Mouse (Mus musculus) forebrain, postnatal 0 days (tissue): ENCODE data around the gene C77080. TPM values are rescaled to one million over a fixed set of nuclear protein-coding genes. Genes with fewer than 3 reads are reported as not detected.
A peak's percentile ranks its signal among the peaks of the same experiment; 100 is the strongest.

Source experiments
- ATAC-seq: fragments of 200-750 bp; cut with Nextera tagmentation; 2 replicates; pipeline ENCODE4 v1.8.0; 2017; ENCODE audit warnings: mild to moderate bottlenecking, moderate library complexity
- DNase-seq: peaks from one replicate; pipeline ENCODE4 v3.0.0-alpha.2; 2015
- H3K27ac ChIP-seq: fragments of 300-500 bp; sonication (generic); 2 replicates; pipeline ENCODE4 v1.5.1; 2014; ENCODE audit warnings: low read depth, mild to moderate bottlenecking, antibody characterized with exemption, low read length, moderate library complexity, mixed read lengths
- H3K27me3 ChIP-seq: fragments of 300-500 bp; sonication (generic); 2 replicates; pipeline ENCODE4 v1.6.1; 2014; ENCODE audit warnings: mild to moderate bottlenecking, low read length, mixed read lengths; ENCODE audit not compliant: insufficient read depth
- H3K36me3 ChIP-seq: fragments of 300-500 bp; sonication (generic); 2 replicates; pipeline ENCODE4 v1.6.1; 2014; ENCODE audit warnings: mild to moderate bottlenecking, moderate library complexity; ENCODE audit not compliant: insufficient read depth
- H3K4me1 ChIP-seq: fragments of 300-500 bp; sonication (generic); 2 replicates; pipeline ENCODE4 v1.6.1; 2014; ENCODE audit warnings: antibody characterized with exemption; ENCODE audit not compliant: insufficient read depth
- H3K4me2 ChIP-seq: fragments of 300-500 bp; sonication (generic); 2 replicates; pipeline ENCODE4 v1.6.1; 2014; ENCODE audit warnings: low read depth, mild to moderate bottlenecking, moderate library complexity
- H3K4me3 ChIP-seq: fragments of 300-500 bp; sonication (generic); 2 replicates; pipeline ENCODE4 v1.5.1; 2014; ENCODE audit warnings: low read depth, low read length, mixed read lengths
- H3K9ac ChIP-seq: fragments of 300-500 bp; sonication (generic); 2 replicates; pipeline ENCODE4 v1.6.1; 2014; ENCODE audit warnings: mild to moderate bottlenecking
- H3K9me3 ChIP-seq: fragments of 300-500 bp; sonication (generic); 2 replicates; pipeline ENCODE4 v1.6.1; 2016; ENCODE audit warnings: low read length
- CTCF ChIP-seq: sonication (generic); IDR thresholded peaks from 2 replicates; pipeline ENCODE4 v1.5.1; 2016; ENCODE audit warnings: antibody characterized with exemption, control low read depth, low read depth
- WGBS: fragments of 180-500 bp; shearing (Covaris S2); extraction: QIAGEN DNeasy Blood & Tissue Kit; methylation state at CpG from one replicate; pipeline ENCODE4 v1.1.7; 2014; 5-methylcytosine and 5-hydroxymethylcytosine counted together
- microRNA-seq, 2 experiments: library from miRNA; unstranded; fragments of <30 nt; microRNA quantifications; one replicate each; pipeline ENCODE4; 2016
- polyA plus RNA-seq: library from polyadenylated mRNA; unstranded; fragments of >200 nt; fragmentation: Nextera tagmentation; extraction: Ambion mirVana; gene quantifications from 2 replicates; pipeline ENCODE4 v1.2.1, GENCODE M21; 2015
- total RNA-seq: library from RNA; depleted of rRNA; stranded (reverse); fragments of >200 nt; gene quantifications from 2 replicates; pipeline ENCODE4 v1.2.3, GENCODE M21; 2014; rRNA removed

C77080 gene
- total and polyA plus RNA-seq, 2 experiments from 2014 or later, result 3.5 to 10.6 TPM

DNA sequence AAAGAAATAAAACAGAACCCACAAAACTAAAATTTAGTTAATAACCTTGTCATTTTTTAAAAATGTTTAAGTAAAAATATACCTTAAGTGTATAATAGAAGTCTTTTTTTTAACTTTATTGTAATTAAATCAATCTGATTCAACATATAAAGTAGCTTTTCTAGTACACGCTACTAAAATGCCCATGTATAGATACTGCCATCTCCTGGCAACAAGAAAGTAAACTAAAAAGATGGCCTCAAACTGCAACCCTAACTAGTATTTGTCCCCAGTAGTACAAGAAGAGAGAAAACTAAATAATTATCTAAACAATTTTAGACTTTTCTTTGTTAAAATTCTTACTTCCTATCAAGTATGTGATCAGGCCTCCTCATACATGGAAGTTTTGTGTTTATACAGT is 81.6 kb downstream of the C77080 start:
- H3K36me3 ChIP-seq, result peaks cover 22% of the 10 kb centered on the region; the same call in 1 of the 2 replicates

DNA sequence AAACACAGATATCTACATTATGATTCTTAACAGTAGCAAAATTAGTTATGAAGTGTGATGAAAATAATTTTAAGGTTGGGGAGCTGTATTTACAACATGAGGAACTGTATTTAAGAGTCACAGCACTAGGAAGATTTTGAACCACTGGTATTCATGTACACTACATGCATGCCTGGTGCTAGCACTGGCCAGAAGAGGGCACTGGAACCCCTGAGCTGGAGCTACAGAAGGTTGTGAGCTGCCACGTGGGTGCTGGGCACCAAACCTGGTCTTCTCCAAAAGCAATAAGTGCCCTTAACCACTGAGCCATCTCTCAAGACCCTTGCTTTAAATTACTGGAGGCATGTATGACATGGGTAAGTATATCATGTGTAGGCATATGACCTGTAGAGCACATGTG is 88.7 kb downstream of the C77080 start:
- no peaks in the 10 kb centered on the region for H3K27me3 ChIP-seq
- WGBS, result 78% methylated on average over 1 of the region's 1 CpGs
- H3K9me3 ChIP-seq, result no peaks in the 10 kb centered on the region
- H3K27ac ChIP-seq, result no peak overlapping the region
- no peak overlapping the region for H3K4me2 ChIP-seq
- peaks cover 37% of the 10 kb centered on the region for H3K36me3 ChIP-seq
- peak; percentile 26; the same call in 1 of the 2 replicates for TF ChIP-seq CTCF
- H3K9ac ChIP-seq, result no peak overlapping the region
- H3K4me1 ChIP-seq, result no peaks in the 10 kb centered on the region
- ATAC-seq (no peak), DNase-seq (no peak)
- H3K4me3 ChIP-seq, result no peak overlapping the region

More for the DNA sequence above, 81.6 kb downstream of the C77080 start:
- Histone ChIP-seq H3K9me3 (no peaks in the 10 kb centered on the region), H3K27ac (no peak overlapping the region), H3K27me3 (no peaks in the 10 kb centered on the region), H3K4me3 (no peak overlapping the region), H3K4me2 (no peak overlapping the region), H3K9ac (no peak overlapping the region), H3K4me1 (no peaks in the 10 kb centered on the region)
- TF ChIP-seq CTCF, result peak; percentile 59
- no peak; the same call in 1 of the 2 replicates for ATAC-seq
- peak; percentile 31 for DNase-seq
- WGBS, result 22% methylated on average over 1 of the region's 1 CpGs

Small RNAs within 50 kb of the gene (microRNA-seq; reads per million reads assigned to microRNA genes)
- 0 reads per million in 2 experiments for gene Gm22994

Other genes starting within 250 kb of the C77080 start
- gene Rnf19b, start 203.1 kb downstream of the C77080 start, total RNA-seq, result 116 and 135 TPM in 2 replicates
- 31.1 and 32.6 TPM in 2 replicates for gene Rnf19b, start 203.1 kb downstream of the C77080 start, polyA plus RNA-seq
- gene Tmem54, start 155.9 kb downstream of the C77080 start, total RNA-seq, result not detected in 2 replicates
- gene Tmem54, start 155.9 kb downstream of the C77080 start, polyA plus RNA-seq, result not detected in 2 replicates
- 129 and 214 TPM in 2 replicates for gene Hpca, start 139.4 kb downstream of the C77080 start, total RNA-seq
- gene Hpca, start 139.4 kb downstream of the C77080 start, polyA plus RNA-seq, result 110 and 128 TPM in 2 replicates
- 10.3 and 11.6 TPM in 2 replicates for gene Fndc5, start 124.4 kb downstream of the C77080 start, total RNA-seq
- gene Fndc5, start 124.4 kb downstream of the C77080 start, polyA plus RNA-seq, result 5.8 and 8.3 TPM in 2 replicates
- gene S100pbp, start 71.7 kb downstream of the C77080 start, total RNA-seq, result 41.4 and 52.2 TPM in 2 replicates
- gene S100pbp, start 71.7 kb downstream of the C77080 start, polyA plus RNA-seq, result 11.0 and 15.6 TPM in 2 replicates
- gene Yars, start 71.6 kb downstream of the C77080 start, total RNA-seq, result 97.7 and 119 TPM in 2 replicates
- 108 and 120 TPM in 2 replicates for gene Yars, start 71.6 kb downstream of the C77080 start, polyA plus RNA-seq
- 0.52 and 0.54 TPM in 2 replicates for gene Sync, start 26.2 kb upstream of the C77080 start, total RNA-seq
- gene Sync, start 26.2 kb upstream of the C77080 start, polyA plus RNA-seq, result 0.48 and 0.79 TPM in 2 replicates
- gene Rbbp4, start 74.0 kb upstream of the C77080 start, total RNA-seq, result 103 and 111 TPM in 2 replicates
- 272 and 292 TPM in 2 replicates for gene Rbbp4, start 74.0 kb upstream of the C77080 start, polyA plus RNA-seq
- gene Zbtb8os, start 74.3 kb upstream of the C77080 start, total RNA-seq, result 5.9 and 6.0 TPM in 2 replicates
- 20.7 and 30.0 TPM in 2 replicates for gene Zbtb8os, start 74.3 kb upstream of the C77080 start, polyA plus RNA-seq
- 22.5 and 28.0 TPM in 2 replicates for gene Zbtb8a, start 116.7 kb upstream of the C77080 start, total RNA-seq
- 10.3 and 14.3 TPM in 2 replicates for gene Zbtb8a, start 116.7 kb upstream of the C77080 start, polyA plus RNA-seq
- gene Zbtb8b, start 179.4 kb upstream of the C77080 start, total RNA-seq, result 7.0 and 10.5 TPM in 2 replicates
- 6.0 and 9.2 TPM in 2 replicates for gene Zbtb8b, start 179.4 kb upstream of the C77080 start, polyA plus RNA-seq
- 57.0 and 61.6 TPM in 2 replicates for gene Bsdc1, start 200.2 kb upstream of the C77080 start, total RNA-seq
- 25.6 and 28.4 TPM in 2 replicates for gene Bsdc1, start 200.2 kb upstream of the C77080 start, polyA plus RNA-seq
- 0.24 and 0.46 TPM in 2 replicates for gene Tssk3, start 229.6 kb upstream of the C77080 start, total RNA-seq
- 0.62 and 0.98 TPM in 2 replicates for gene Tssk3, start 229.6 kb upstream of the C77080 start, polyA plus RNA-seq
- 1.8 TPM in 1 of 2 replicates, not detected in the other for gene Fam229a, start 229.8 kb upstream of the C77080 start, total RNA-seq
- gene Fam229a, start 229.8 kb upstream of the C77080 start, polyA plus RNA-seq, result 1.7 and 2.6 TPM in 2 replicates